Mouse (Mus musculus) ES-E14 (cell line): ENCODE data around the gene Sfxn5. TPM values are rescaled to one million over a fixed set of nuclear protein-coding genes. Genes with fewer than 3 reads are reported as not detected.

ENCODE experiments used
- DNase-seq: peaks from one replicate; pipeline ENCODE4 v3.0.0-alpha.2; 2013; ENCODE audit warnings: low read depth, low spot score
- H3K27ac ChIP-seq: 2 replicates; pipeline ENCODE4 v1.5.1; 2012; ENCODE audit warnings: low read depth, mild to moderate bottlenecking, low read length, moderate library complexity, mixed read lengths; ENCODE audit not compliant: poor library complexity, insufficient read depth, severe bottlenecking
- H3K36me3 ChIP-seq: 2 replicates; pipeline ENCODE4 v1.6.1; 2012; ENCODE audit warnings: mild to moderate bottlenecking, low read length, moderate library complexity, mixed read lengths; ENCODE audit not compliant: control insufficient read depth, poor library complexity, insufficient read depth, severe bottlenecking
- H3K4me1 ChIP-seq, 2 experiments: fragments of 150-350 bp in 1 of 2; sonication (generic) in 1 of 2; 2 replicates each; pipeline ENCODE4 v1.6.1; 2012; ENCODE audit warnings: low read length in 2 of 2, mild to moderate bottlenecking in 1 of 2, mixed read lengths in 1 of 2; ENCODE audit not compliant: control insufficient read depth in 2 of 2, insufficient read depth in 2 of 2, poor library complexity in 1 of 2
- H3K4me3 ChIP-seq, 2 experiments: fragments of 150-350 bp in 1 of 2; sonication (generic) in 1 of 2; 2 replicates each; pipeline ENCODE4 v1.5.1; 2012; ENCODE audit warnings: low read length in 2 of 2, low read depth in 1 of 2, mild to moderate bottlenecking in 1 of 2, mixed read lengths in 1 of 2; ENCODE audit not compliant: insufficient read depth in 1 of 2, poor library complexity in 1 of 2, severe bottlenecking in 1 of 2
- H3K9ac ChIP-seq: 2 replicates; pipeline ENCODE4 v1.6.1; 2012; ENCODE audit warnings: low read depth, mild to moderate bottlenecking, low read length, mixed read lengths; ENCODE audit not compliant: poor library complexity, insufficient read depth, severe bottlenecking
- H3K9me3 ChIP-seq: fragments of 150-350 bp; sonication (generic); 2 replicates; pipeline ENCODE4 v1.6.1; 2012; ENCODE audit warnings: low read depth, mild to moderate bottlenecking, low read length; ENCODE audit not compliant: control insufficient read depth, insufficient read depth
- CHD2 ChIP-seq: IDR thresholded peaks from 2 replicates; pipeline ENCODE4 v1.6.1; 2014; ENCODE audit warnings: mild to moderate bottlenecking, low read depth, low read length, inconsistent platforms
- HCFC1 ChIP-seq: IDR thresholded peaks from 2 replicates; pipeline ENCODE4 v1.6.1; 2012; ENCODE audit warnings: low read length, inconsistent platforms, borderline replicate concordance; ENCODE audit not compliant: insufficient read depth
- MAFK ChIP-seq: IDR thresholded peaks from 2 replicates; pipeline ENCODE4 v1.6.1; 2014; ENCODE audit warnings: mild to moderate bottlenecking, low read depth, low read length, inconsistent platforms; ENCODE audit not compliant: insufficient read depth
- ZC3H11A ChIP-seq: IDR thresholded peaks from 2 replicates; pipeline ENCODE4 v1.6.1; 2012; ENCODE audit warnings: low read depth, mild to moderate bottlenecking, inconsistent platforms, low read length, borderline replicate concordance
- ZNF384 ChIP-seq: IDR thresholded peaks from 2 replicates; pipeline ENCODE4 v1.6.1; 2012; ENCODE audit warnings: low read depth, low read length, inconsistent platforms
- in situ Hi-C, 2 experiments: fragments of 600-800 bp; cut with MboI; formaldehyde crosslinking; loops; one replicate each; pipeline ENCODE4 v1.15.1; 2025; ENCODE audit warnings: low sequenced_read_pairs in 2 of 2, inconsistent platforms in 1 of 2; ENCODE audit not compliant: unreplicated experiment in 2 of 2
- total RNA-seq: library from RNA; depleted of rRNA; stranded (reverse); fragments of 300-350 nt; gene quantifications from 2 replicates; pipeline ENCODE4 v1.2.3, GENCODE M21; 2012

Gene Sfxn5
- total RNA-seq, 1 experiment: 4.9 TPM

DNA sequence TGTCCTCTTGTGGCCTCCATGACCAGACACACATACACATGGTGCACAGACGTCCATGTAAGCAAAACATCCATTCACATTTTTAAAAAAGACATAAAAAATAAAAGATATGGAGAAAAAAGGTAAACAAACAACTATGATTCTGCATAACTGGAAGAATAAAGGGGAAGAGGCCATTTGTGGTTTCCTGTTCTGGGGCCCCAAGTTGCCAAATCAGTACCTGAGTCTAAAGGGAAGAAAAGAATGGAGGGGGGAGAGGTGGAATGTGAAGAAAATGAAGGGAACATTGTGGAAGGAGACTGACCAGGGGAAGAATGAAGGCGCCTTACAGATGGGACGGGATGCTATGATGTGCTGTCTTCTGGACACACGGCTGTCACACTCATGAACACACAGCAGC lies 6.7 kb downstream of the Sfxn5 start:
- Histone ChIP-seq H3K36me3 (no peaks in the 10 kb centered on the region), H3K9ac (no peak overlapping the region), H3K4me3 (no peak overlapping the region), H3K4me1 (peaks cover 1 to 6% of the 10 kb centered on the region in 2 experiments; a peak in 2 of 4 replicates), H3K9me3 (no peaks in the 10 kb centered on the region), H3K27ac (no peak overlapping the region)
- no peak for DNase-seq
- in situ Hi-C loops: no loop called here
- TF ChIP-seq ZNF384 (no peak), MAFK (no peak)

DNA sequence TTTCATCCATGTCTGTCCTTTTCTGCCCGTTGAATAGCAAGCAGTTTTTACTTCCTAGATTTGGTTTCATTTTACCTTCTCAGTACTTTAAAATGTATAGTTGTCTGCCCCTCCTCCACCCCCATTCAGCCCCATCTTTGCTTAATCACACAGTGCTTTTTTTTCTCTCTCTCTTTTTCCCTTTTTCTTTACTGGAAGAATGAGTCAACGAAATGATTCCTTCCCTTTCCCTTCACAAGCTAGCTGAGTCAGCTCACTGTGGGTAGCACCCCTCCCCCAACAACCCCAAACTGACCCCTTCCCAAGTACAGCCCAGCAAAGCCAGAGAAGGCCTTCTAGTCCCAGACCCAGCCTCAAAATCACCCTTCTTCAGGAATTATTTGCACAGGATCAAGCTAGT lies 8.1 kb downstream of the Sfxn5 start:
- Histone ChIP-seq H3K4me3 (no peak overlapping the region), H3K4me1 (0 out of 4 replicates have a peak, but pooled peaks cover 0 to 2% of the 10 kb centered on the region in 2 experiments), H3K9ac (no peak overlapping the region), H3K36me3 (no peaks in the 10 kb centered on the region), H3K9me3 (no peaks in the 10 kb centered on the region), H3K27ac (no peak overlapping the region)
- in situ Hi-C loops: no loop called here
- no peak for DNase-seq
- no peak for TF ChIP-seq HCFC1
- TF ChIP-seq MAFK: no peak
- TF ChIP-seq CHD2: no peak
- TF ChIP-seq ZNF384: no peak
- no peak for TF ChIP-seq ZC3H11A

DNA sequence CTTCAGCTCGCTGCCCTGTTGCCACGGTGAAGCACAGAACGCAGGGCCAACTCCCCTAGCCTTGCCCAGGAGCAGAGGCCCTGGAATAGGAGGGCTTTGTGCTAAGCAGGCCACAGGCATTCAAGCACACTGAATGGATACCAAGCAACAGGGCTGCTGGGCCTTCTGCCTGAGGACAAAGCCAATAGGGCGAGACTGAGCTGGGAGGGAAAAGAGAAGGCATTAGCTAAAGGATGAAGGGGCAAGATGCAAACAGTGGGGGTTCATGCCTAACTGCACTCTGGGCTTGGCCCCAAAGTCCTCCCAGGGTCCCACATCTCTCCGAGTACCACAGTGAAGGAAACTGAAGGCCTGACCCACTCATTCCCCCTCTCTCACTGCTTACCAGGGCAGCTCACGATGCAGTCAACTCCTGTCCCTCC lies 12.8 kb downstream of the Sfxn5 start:
- in situ Hi-C loops: no loop called here
- Histone ChIP-seq H3K4me1 (0 out of 4 replicates have a peak, but pooled peaks cover 0 to 2% of the 10 kb centered on the region in 2 experiments), H3K9me3 (no peaks in the 10 kb centered on the region), H3K9ac (no peak overlapping the region), H3K4me3 (no peak overlapping the region), H3K27ac (no peak overlapping the region), H3K36me3 (no peaks in the 10 kb centered on the region; the same call in 1 of the 2 replicates)
- no peak for DNase-seq
- no peak for TF ChIP-seq HCFC1
- no peak for TF ChIP-seq ZC3H11A
- no peak for TF ChIP-seq MAFK
- TF ChIP-seq ZNF384: no peak
- no peak for TF ChIP-seq CHD2

DNA sequence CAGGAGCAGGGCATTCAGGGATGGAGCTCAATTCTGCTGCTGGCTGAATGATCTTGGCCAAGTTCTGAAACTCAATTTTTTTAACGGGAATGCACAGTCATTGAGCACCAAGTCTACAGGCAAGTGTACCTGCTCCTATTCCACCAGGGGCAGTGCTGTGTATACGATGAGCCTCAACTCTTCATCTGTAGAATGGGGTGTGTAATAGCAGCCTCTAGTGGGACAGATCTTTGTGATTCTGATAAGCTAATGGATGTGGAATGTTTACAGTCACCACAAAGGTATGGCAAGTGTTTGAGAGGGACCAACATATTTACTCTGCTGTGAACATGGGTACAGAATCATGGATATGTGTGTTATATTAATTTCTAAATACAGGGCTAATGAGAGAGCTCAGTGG lies 17.0 kb downstream of the Sfxn5 start:
- Histone ChIP-seq H3K27ac (no peak overlapping the region), H3K36me3 (no peaks in the 10 kb centered on the region; the same call in 1 of the 2 replicates), H3K9me3 (no peaks in the 10 kb centered on the region), H3K9ac (no peak overlapping the region), H3K4me3 (no peak overlapping the region), H3K4me1 (no peaks in the 10 kb centered on the region)
- DNase-seq: no peak
- in situ Hi-C loops: no loop called here
- TF ChIP-seq CHD2 (no peak), HCFC1 (no peak), ZC3H11A (no peak), MAFK (no peak), ZNF384 (no peak)

DNA sequence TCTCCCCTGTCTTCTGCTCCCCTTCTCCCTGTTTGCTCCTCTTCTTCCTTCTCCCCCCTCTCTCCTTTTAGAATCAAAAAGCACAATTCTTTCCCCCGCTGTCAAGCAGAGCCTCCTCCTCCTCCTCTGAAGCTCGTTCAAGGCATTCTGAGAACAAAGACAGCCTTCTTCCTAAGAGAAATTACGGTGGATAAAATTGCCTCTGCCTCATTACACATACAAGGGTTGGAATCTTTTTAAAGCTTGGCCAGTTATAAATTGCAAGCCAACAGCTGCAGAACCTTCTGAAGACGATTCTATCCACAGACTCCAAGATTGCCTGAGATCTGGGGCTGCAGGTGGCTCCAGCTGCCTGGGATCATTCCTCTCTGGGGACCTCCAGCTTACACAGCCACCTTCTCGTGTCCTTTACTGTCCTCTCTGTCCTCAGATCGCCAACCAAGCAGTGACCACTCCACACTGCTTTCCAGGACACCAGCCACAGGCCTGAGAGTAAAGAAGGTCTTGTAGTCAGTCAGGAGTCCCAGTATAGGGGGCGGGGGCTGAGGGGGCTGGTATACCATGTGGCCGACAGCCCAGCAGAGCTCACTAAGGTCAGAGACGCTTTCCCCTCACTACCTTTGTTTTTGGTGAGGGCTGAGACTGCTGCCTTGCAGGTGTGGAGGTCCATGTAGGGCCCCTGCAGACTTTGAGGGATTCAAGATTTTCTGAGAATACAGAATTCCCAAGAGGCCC lies 19.0 kb downstream of the Sfxn5 start:
- no peak overlapping the region for H3K27ac ChIP-seq
- TF ChIP-seq HCFC1: no peak
- TF ChIP-seq ZC3H11A: no peak
- TF ChIP-seq MAFK: no peak
- H3K9me3 ChIP-seq: no peaks in the 10 kb centered on the region
- H3K9ac ChIP-seq: no peak overlapping the region
- H3K36me3 ChIP-seq: no peaks in the 10 kb centered on the region; the same call in 1 of the 2 replicates
- in situ Hi-C loops: no loop called here
- H3K4me1 ChIP-seq: no peaks in the 10 kb centered on the region
- no peak for DNase-seq
- no peak overlapping the region for H3K4me3 ChIP-seq
